Mouse (Mus musculus): ENCODE data around the gene Borcs6.

Gene Borcs6

GRCm38 (mm10) chr11:69103531-69104435 is 44.3 kb downstream of the Borcs6 start:
- DNase-seq (ENCODE audit: low spot score): no peak

GRCm38 (mm10) chr11:69104487-69104886 is 45.0 kb downstream of the Borcs6 start:
- no peak for DNase-seq (ENCODE audit: low spot score)

- no peak for DNase-seq (ENCODE audit: low spot score)
These were observed 45.7 kb downstream of the Borcs6 start for GRCm38 (mm10) chr11:69105227-69105626.

GRCm38 (mm10) chr11:69105796-69106195 is 46.3 kb downstream of the Borcs6 start:
- no peak for DNase-seq (ENCODE audit: low spot score)

GRCm38 (mm10) chr11:69106299-69106698 is 46.8 kb downstream of the Borcs6 start:
- DNase-seq (ENCODE audit: low spot score): no peak

- no peak for DNase-seq (ENCODE audit: low spot score)
These were observed 47.3 kb downstream of the Borcs6 start for GRCm38 (mm10) chr11:69106842-69107241.

GRCm38 (mm10) chr11:69107676-69108075 is 48.2 kb downstream of the Borcs6 start:
- DNase-seq (ENCODE audit: low spot score): no peak

- DNase-seq (ENCODE audit: low spot score): no peak
These were observed 48.7 kb downstream of the Borcs6 start for GRCm38 (mm10) chr11:69108223-69108622.

GRCm38 (mm10) chr11:69109032-69109900 is 49.7 kb downstream of the Borcs6 start:
- DNase-seq (ENCODE audit: low spot score): no peak

GRCm38 (mm10) chr11:69110319-69111046 is 51.0 kb downstream of the Borcs6 start:
- peak; percentile 90 for DNase-seq (ENCODE audit: low spot score)

All from MN1 (cell line).